Mouse (Mus musculus) megakaryocyte, embryonic 14.5 days (primary cell): ENCODE results near the gene Fgr.

Source experiments
- FLI1 ChIP-seq: IDR thresholded peaks from 2 replicates; pipeline ENCODE4 v1.6.1; 2012; ENCODE audit warnings: low read length, inconsistent platforms, mixed read lengths
- GATA1 ChIP-seq: IDR thresholded peaks from 3 replicates; pipeline ENCODE4 v1.6.1; 2012; ENCODE audit warnings: mixed read lengths, low read length, inconsistent platforms, borderline replicate concordance

GRCm38 (mm10) chr4:132979186-132979585, 5.3 kb downstream of the Fgr start:
- TF ChIP-seq GATA1 (no peak), FLI1 (no peak)
